Mouse (Mus musculus) hindbrain, embryonic 16.5 days (tissue): ENCODE measurements around the gene 0610009B22Rik. TPM values are rescaled to one million over a fixed set of nuclear protein-coding genes. Genes with fewer than 3 reads are reported as not detected.

Experiments used
- polyA plus RNA-seq: library from polyadenylated mRNA; unstranded; fragments of >200 nt; fragmentation: Nextera tagmentation; extraction: Ambion mirVana; gene quantifications from 2 replicates; pipeline ENCODE4 v1.2.1, GENCODE M21; 2015

0610009B22Rik gene
- polyA plus RNA-seq, 1 experiment from 2014 or later = 106 TPM

Other genes starting within 250 kb of the 0610009B22Rik start
- gene Phykpl, start 104.1 kb downstream of the 0610009B22Rik start, polyA plus RNA-seq = 9.2 and 9.7 TPM in 2 replicates
- gene Hnrnpab, start 82.0 kb downstream of the 0610009B22Rik start, polyA plus RNA-seq = 221 and 253 TPM in 2 replicates
- gene Nhp2, start 69.1 kb downstream of the 0610009B22Rik start, polyA plus RNA-seq = 98.4 and 103 TPM in 2 replicates
- gene Rmnd5b, start 53.0 kb downstream of the 0610009B22Rik start, polyA plus RNA-seq = 79.8 and 82.2 TPM in 2 replicates
- gene N4bp3, start 38.0 kb downstream of the 0610009B22Rik start, polyA plus RNA-seq = 31.1 and 34.1 TPM in 2 replicates
- gene D930048N14Rik, start 37.9 kb downstream of the 0610009B22Rik start, polyA plus RNA-seq = 1.4 and 1.8 TPM in 2 replicates
- gene Sec24a, start 74.8 kb upstream of the 0610009B22Rik start, polyA plus RNA-seq = 12.0 and 15.0 TPM in 2 replicates
- gene Sar1b, start 74.8 kb upstream of the 0610009B22Rik start, polyA plus RNA-seq = 207 and 222 TPM in 2 replicates
- 1.1 TPM in 2 replicates for gene Jade2, start 168.8 kb upstream of the 0610009B22Rik start, polyA plus RNA-seq